Mouse (Mus musculus): ENCODE measurements around the gene Kcnc3.

Kcnc3 gene

GRCm38 (mm10) chr7:44596051-44596450 is 5.6 kb downstream of the Kcnc3 start:
- no peak for DNase-seq (ENCODE audit: low read depth in 1 of 2, low spot score in 2 of 2)

- DNase-seq (ENCODE audit: low read depth in 1 of 2, low spot score in 2 of 2) = no peak
Observed at GRCm38 (mm10) chr7:44596996-44597538, 6.6 kb downstream of the Kcnc3 start.

GRCm38 (mm10) chr7:44597666-44598065 is 7.2 kb downstream of the Kcnc3 start:
- DNase-seq (ENCODE audit: low read depth in 1 of 2, low spot score in 2 of 2) = no peak

- no peak for DNase-seq (ENCODE audit: low read depth in 1 of 2, low spot score in 2 of 2)
Observed at GRCm38 (mm10) chr7:44598336-44598735, 7.9 kb downstream of the Kcnc3 start.

GRCm38 (mm10) chr7:44600691-44601262 is 10.3 kb downstream of the Kcnc3 start:
- DNase-seq (ENCODE audit: low read depth in 1 of 2, low spot score in 2 of 2) = no peak

- no peak for DNase-seq (ENCODE audit: low read depth in 1 of 2, low spot score in 2 of 2)
Observed at GRCm38 (mm10) chr7:44601646-44602045, 11.2 kb downstream of the Kcnc3 start.

GRCm38 (mm10) chr7:44602443-44602842 is 12.0 kb downstream of the Kcnc3 start:
- DNase-seq (ENCODE audit: low read depth in 1 of 2, low spot score in 2 of 2) = no peak

GRCm38 (mm10) chr7:44603186-44603855 is 12.9 kb downstream of the Kcnc3 start:
- no peak for DNase-seq (ENCODE audit: low read depth in 1 of 2, low spot score in 2 of 2)

- DNase-seq (ENCODE audit: low read depth in 1 of 2, low spot score in 2 of 2) = no peak
Observed at GRCm38 (mm10) chr7:44604139-44604606, 13.7 kb downstream of the Kcnc3 start.

- DNase-seq (ENCODE audit: low read depth in 1 of 2, low spot score in 2 of 2) = no peak
Observed at GRCm38 (mm10) chr7:44604619-44605018, 14.2 kb downstream of the Kcnc3 start.

GRCm38 (mm10) chr7:44605436-44605835 is 15.0 kb downstream of the Kcnc3 start:
- no peak for DNase-seq (ENCODE audit: low read depth in 1 of 2, low spot score in 2 of 2)

- DNase-seq (ENCODE audit: low read depth in 1 of 2, low spot score in 2 of 2) = no peak
Observed at GRCm38 (mm10) chr7:44606171-44606901, 15.9 kb downstream of the Kcnc3 start.

GRCm38 (mm10) chr7:44612192-44612591 is 21.7 kb downstream of the Kcnc3 start:
- no peak for DNase-seq (ENCODE audit: low read depth in 1 of 2, low spot score in 2 of 2)

- no peak for DNase-seq (ENCODE audit: low read depth in 1 of 2, low spot score in 2 of 2)
Observed at GRCm38 (mm10) chr7:44614041-44614688, 23.7 kb downstream of the Kcnc3 start.

- DNase-seq (ENCODE audit: low read depth in 1 of 2, low spot score in 2 of 2) = no peak
Observed at GRCm38 (mm10) chr7:44615309-44615708, 24.8 kb downstream of the Kcnc3 start.

- DNase-seq (ENCODE audit: low read depth in 1 of 2, low spot score in 2 of 2) = no peak
Observed at GRCm38 (mm10) chr7:44615987-44616386, 25.5 kb downstream of the Kcnc3 start.

- no peak for DNase-seq (ENCODE audit: low read depth in 1 of 2, low spot score in 2 of 2)
Observed at GRCm38 (mm10) chr7:44617059-44617458, 26.6 kb downstream of the Kcnc3 start.

- DNase-seq (ENCODE audit: low read depth in 1 of 2, low spot score in 2 of 2) = no peak
Observed at GRCm38 (mm10) chr7:44623714-44624542, 33.5 kb downstream of the Kcnc3 start.

- no peak for DNase-seq (ENCODE audit: low read depth in 1 of 2, low spot score in 2 of 2)
Observed at GRCm38 (mm10) chr7:44624543-44624826, 34.0 kb downstream of the Kcnc3 start.

GRCm38 (mm10) chr7:44624828-44625227 is 34.4 kb downstream of the Kcnc3 start:
- DNase-seq (ENCODE audit: low read depth in 1 of 2, low spot score in 2 of 2) = no peak
